Mouse (Mus musculus) bone marrow macrophage, adult 2 months (primary cell): Measurements from ENCODE around the gene Slc2a3.

Experiments used
- CTCF ChIP-seq: IDR thresholded peaks from 2 replicates; pipeline ENCODE4 v1.5.1; 2012; ENCODE audit warnings: low read depth, mild to moderate bottlenecking, low read length, moderate library complexity
- POLR2A ChIP-seq: IDR thresholded peaks from 2 replicates; pipeline ENCODE4 v1.6.1; 2012; ENCODE audit warnings: mild to moderate bottlenecking, low read depth, low read length, borderline replicate concordance

- TF ChIP-seq CTCF: no peak
- TF ChIP-seq POLR2A: no peak
Measured at GRCm38 (mm10) chr6:122741460-122742227, 59.8 kb downstream of the Slc2a3 start.
